Mouse (Mus musculus) ES-E14 (cell line): ENCODE data around the gene Stx11. TPM values are rescaled to one million over a fixed set of nuclear protein-coding genes. Genes with fewer than 3 reads are reported as not detected.

Experiments
- DNase-seq: peaks from one replicate; pipeline ENCODE4 v3.0.0-alpha.2; 2013; ENCODE audit warnings: low read depth, low spot score
- H3K27ac ChIP-seq: 2 replicates; pipeline ENCODE4 v1.5.1; 2012; ENCODE audit warnings: low read depth, mild to moderate bottlenecking, low read length, moderate library complexity, mixed read lengths; ENCODE audit not compliant: poor library complexity, insufficient read depth, severe bottlenecking
- H3K36me3 ChIP-seq: 2 replicates; pipeline ENCODE4 v1.6.1; 2012; ENCODE audit warnings: mild to moderate bottlenecking, low read length, moderate library complexity, mixed read lengths; ENCODE audit not compliant: control insufficient read depth, poor library complexity, insufficient read depth, severe bottlenecking
- H3K4me1 ChIP-seq, 2 experiments: fragments of 150-350 bp in 1 of 2; sonication (generic) in 1 of 2; 2 replicates each; pipeline ENCODE4 v1.6.1; 2012; ENCODE audit warnings: low read length in 2 of 2, mild to moderate bottlenecking in 1 of 2, mixed read lengths in 1 of 2; ENCODE audit not compliant: control insufficient read depth in 2 of 2, insufficient read depth in 2 of 2, poor library complexity in 1 of 2
- H3K4me3 ChIP-seq, 2 experiments: fragments of 150-350 bp in 1 of 2; sonication (generic) in 1 of 2; 2 replicates each; pipeline ENCODE4 v1.5.1; 2012; ENCODE audit warnings: low read length in 2 of 2, low read depth in 1 of 2, mild to moderate bottlenecking in 1 of 2, mixed read lengths in 1 of 2; ENCODE audit not compliant: insufficient read depth in 1 of 2, poor library complexity in 1 of 2, severe bottlenecking in 1 of 2
- H3K9ac ChIP-seq: 2 replicates; pipeline ENCODE4 v1.6.1; 2012; ENCODE audit warnings: low read depth, mild to moderate bottlenecking, low read length, mixed read lengths; ENCODE audit not compliant: poor library complexity, insufficient read depth, severe bottlenecking
- H3K9me3 ChIP-seq: fragments of 150-350 bp; sonication (generic); 2 replicates; pipeline ENCODE4 v1.6.1; 2012; ENCODE audit warnings: low read depth, mild to moderate bottlenecking, low read length; ENCODE audit not compliant: control insufficient read depth, insufficient read depth
- CHD2 ChIP-seq: IDR thresholded peaks from 2 replicates; pipeline ENCODE4 v1.6.1; 2014; ENCODE audit warnings: mild to moderate bottlenecking, low read depth, low read length, inconsistent platforms
- HCFC1 ChIP-seq: IDR thresholded peaks from 2 replicates; pipeline ENCODE4 v1.6.1; 2012; ENCODE audit warnings: low read length, inconsistent platforms, borderline replicate concordance; ENCODE audit not compliant: insufficient read depth
- MAFK ChIP-seq: IDR thresholded peaks from 2 replicates; pipeline ENCODE4 v1.6.1; 2014; ENCODE audit warnings: mild to moderate bottlenecking, low read depth, low read length, inconsistent platforms; ENCODE audit not compliant: insufficient read depth
- ZC3H11A ChIP-seq: IDR thresholded peaks from 2 replicates; pipeline ENCODE4 v1.6.1; 2012; ENCODE audit warnings: low read depth, mild to moderate bottlenecking, inconsistent platforms, low read length, borderline replicate concordance
- ZNF384 ChIP-seq: IDR thresholded peaks from 2 replicates; pipeline ENCODE4 v1.6.1; 2012; ENCODE audit warnings: low read depth, low read length, inconsistent platforms
- in situ Hi-C, 2 experiments: fragments of 600-800 bp; cut with MboI; formaldehyde crosslinking; loops; one replicate each; pipeline ENCODE4 v1.15.1; 2025; ENCODE audit warnings: low sequenced_read_pairs in 2 of 2, inconsistent platforms in 1 of 2; ENCODE audit not compliant: unreplicated experiment in 2 of 2
- total RNA-seq: library from RNA; depleted of rRNA; stranded (reverse); fragments of 300-350 nt; gene quantifications from 2 replicates; pipeline ENCODE4 v1.2.3, GENCODE M21; 2012

Stx11 gene
- total RNA-seq, 1 experiment, result 2.5 TPM

GRCm38 (mm10) chr10:12921551-12922040 lies 42.5 kb downstream of the Stx11 start:
- no peaks in the 10 kb centered on the region for H3K36me3 ChIP-seq
- no peak for TF ChIP-seq HCFC1
- H3K27ac ChIP-seq, result no peak overlapping the region
- peaks cover 0 to 6% of the 10 kb centered on the region in 2 experiments; a peak in 2 of 4 replicates for H3K4me1 ChIP-seq
- DNase-seq, result no peak
- in situ Hi-C loops, result no loop called here
- no peak overlapping the region for H3K9ac ChIP-seq
- H3K9me3 ChIP-seq, result no peaks in the 10 kb centered on the region
- peak overlapping the region; percentile 4 to 75; a peak in 3 of 4 replicates for H3K4me3 ChIP-seq

- TF ChIP-seq ZC3H11A (no peak), ZNF384 (no peak), MAFK (no peak), CHD2 (no peak), HCFC1 (no peak)
These were observed 44.8 kb downstream of the Stx11 start for GRCm38 (mm10) chr10:12919287-12919686.

GRCm38 (mm10) chr10:12917626-12918025 lies 46.5 kb downstream of the Stx11 start:
- H3K36me3 ChIP-seq, result no peaks in the 10 kb centered on the region
- no peak for TF ChIP-seq ZC3H11A
- no peak for TF ChIP-seq CHD2
- no peak for TF ChIP-seq MAFK
- TF ChIP-seq HCFC1, result no peak
- TF ChIP-seq ZNF384, result no peak
- H3K27ac ChIP-seq, result no peak overlapping the region; the same call in 1 of the 2 replicates
- DNase-seq, result no peak
- H3K4me1 ChIP-seq, result peaks cover 10 to 14% of the 10 kb centered on the region in 2 experiments
- in situ Hi-C loops, result no loop called here
- H3K4me3 ChIP-seq, result no peak overlapping the region
- H3K9ac ChIP-seq, result no peak overlapping the region
- no peaks in the 10 kb centered on the region for H3K9me3 ChIP-seq

More at GRCm38 (mm10) chr10:12919287-12919686, 44.8 kb downstream of the Stx11 start:
- Histone ChIP-seq H3K4me1 (peaks cover 10 to 16% of the 10 kb centered on the region in 2 experiments), H3K36me3 (no peaks in the 10 kb centered on the region), H3K27ac (no peak overlapping the region), H3K9me3 (no peaks in the 10 kb centered on the region), H3K4me3 (no peak overlapping the region), H3K9ac (no peak overlapping the region)
- in situ Hi-C loops, result no loop called here
- DNase-seq, result no peak

GRCm38 (mm10) chr10:12916376-12916775 lies 47.7 kb downstream of the Stx11 start:
- DNase-seq, result no peak
- Histone ChIP-seq H3K36me3 (no peaks in the 10 kb centered on the region), H3K4me3 (no peak overlapping the region), H3K9ac (no peak overlapping the region), H3K27ac (no peak overlapping the region; the same call in 1 of the 2 replicates), H3K9me3 (no peaks in the 10 kb centered on the region), H3K4me1 (peaks cover 12 to 20% of the 10 kb centered on the region in 2 experiments)
- in situ Hi-C loops, result no loop called here
- TF ChIP-seq HCFC1 (no peak), CHD2 (no peak), ZC3H11A (no peak), MAFK (no peak), ZNF384 (no peak)

- in situ Hi-C loops, result no loop called here
- H3K9me3 ChIP-seq, result no peaks in the 10 kb centered on the region
- H3K9ac ChIP-seq, result 0 out of 2 replicates have a peak overlapping the region, but pooled peaks have one; percentile 1
- DNase-seq, result no peak
- H3K4me1 ChIP-seq, result peaks cover 12 to 22% of the 10 kb centered on the region in 2 experiments
- TF ChIP-seq CHD2, result no peak
- no peak for TF ChIP-seq HCFC1
- no peak for TF ChIP-seq ZNF384
- TF ChIP-seq ZC3H11A, result no peak
- TF ChIP-seq MAFK, result no peak
- no peaks in the 10 kb centered on the region for H3K36me3 ChIP-seq
- H3K27ac ChIP-seq, result peak overlapping the region; percentile 76
- H3K4me3 ChIP-seq, result no peak overlapping the region
These were observed 48.3 kb downstream of the Stx11 start for GRCm38 (mm10) chr10:12915826-12916225.
